9 mouse cellular contexts compared by ENCODE assay signal in the genomic region with DNA sequence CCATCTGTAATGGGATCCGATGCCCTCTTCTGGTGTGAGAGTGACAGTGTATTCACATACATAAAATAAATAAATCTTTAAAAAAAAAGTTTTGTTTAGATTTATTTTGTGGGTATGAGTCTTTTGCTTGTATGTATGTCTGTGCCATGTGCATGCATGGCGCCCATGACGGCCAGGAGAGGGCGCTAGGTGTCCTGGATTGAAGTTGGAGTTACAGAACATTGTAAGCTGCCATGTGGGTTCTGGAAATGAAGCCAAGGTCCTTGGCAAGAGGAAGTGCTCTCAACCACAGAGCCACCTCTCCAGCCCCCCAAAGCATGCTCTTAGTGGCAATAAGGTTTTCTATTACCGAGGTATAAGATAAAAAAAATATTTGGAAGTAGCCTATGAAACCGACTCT. TPM values are rescaled to one million over a fixed set of nuclear protein-coding genes. Genes with fewer than 3 reads are reported as not detected.
A peak's percentile ranks its signal among the peaks of the same experiment; 100 is the strongest.
DNase-seq lines count a peak whose midpoint lies in the region; ATAC-seq and TF ChIP-seq lines count a peak whose summit lies in the region.
"Had no signal": no experiment of that assay in that cellular context is flagged by ENCODE, and none has a peak within 500 bp of the region (broad histone marks: within the 10 kb centered on the region; RNA-seq: fewer than 3 reads in every experiment).

No protein-coding gene starts in this region.

- TF ChIP-seq POLR2A in MEL (IDR thresholded peaks at IDR 0.05; ENCODE audit: control insufficient read depth in 1 of 2, insufficient read depth in 1 of 2, low read depth in 1 of 2, low read length in 2 of 2, poor library complexity in 1 of 2) = no peak

- TF ChIP-seq EP300 in MEL (IDR thresholded peaks at IDR 0.05; ENCODE audit: low read depth in 1 of 2, low read length in 2 of 2) = no peak
- TF ChIP-seq EP300 in stomach, postnatal 0 days (optimal IDR thresholded peaks at IDR 0.05) = no peak

- H3K9me3 ChIP-seq in kidney, postnatal 0 days (replicated peaks; ENCODE audit: low read length) = no peaks in the 10 kb centered on the region
- H3K9me3 ChIP-seq in kidney, embryonic 15.5 days (replicated peaks) = no peaks in the 10 kb centered on the region
- H3K9me3 ChIP-seq in MEL (replicated peaks; ENCODE audit: insufficient read depth, low read length) = no peaks in the 10 kb centered on the region
- H3K9me3 ChIP-seq in stomach, postnatal 0 days (ENCODE audit: control insufficient read depth, low read length) = no peaks in the 10 kb centered on the region
- H3K9me3 ChIP-seq: liver, embryonic 15.5 days had no signal

- H3K27me3 ChIP-seq in kidney, postnatal 0 days (ENCODE audit: insufficient read depth, low read length) = no peaks in the 10 kb centered on the region
- H3K27me3 ChIP-seq in kidney, embryonic 15.5 days = no peaks in the 10 kb centered on the region
- H3K27me3 ChIP-seq in MEL (ENCODE audit: control insufficient read depth in 1 of 2, insufficient read depth in 2 of 2, low read length in 2 of 2) = no peaks in the 10 kb centered on the region
- H3K27me3 ChIP-seq in stomach, postnatal 0 days (ENCODE audit: control insufficient read depth, insufficient read depth, low read length) = no peaks in the 10 kb centered on the region
- H3K27me3 ChIP-seq: liver, embryonic 15.5 days had no signal

- no peaks in the 10 kb centered on the region for H3K36me3 ChIP-seq in kidney, postnatal 0 days (ENCODE audit: insufficient read depth, low read length)
- peaks cover 73% of the 10 kb centered on the region for H3K36me3 ChIP-seq in kidney, embryonic 15.5 days
- H3K36me3 ChIP-seq in MEL (ENCODE audit: control insufficient read depth in 1 of 2, insufficient read depth in 2 of 2, low read length in 2 of 2) = peaks cover 0 to 10% of the 10 kb centered on the region in 2 experiments; a peak in 3 of 4 replicates
- no peaks in the 10 kb centered on the region; the same call in 1 of the 2 replicates for H3K36me3 ChIP-seq in stomach, postnatal 0 days (ENCODE audit: control insufficient read depth, insufficient read depth, low read length)

- no peak for ATAC-seq in kidney, postnatal 0 days (replicated peaks; ENCODE audit: low FRiP score, low read depth)
- no peak for ATAC-seq in kidney, embryonic 15.5 days (replicated peaks; ENCODE audit: low FRiP score)
- peak; percentile 98 for ATAC-seq in granulocyte monocyte progenitor cell, adult 5-6 weeks (replicated peaks; ENCODE audit: poor library complexity, severe bottlenecking)
- ATAC-seq in stomach, postnatal 0 days (ENCODE audit: low FRiP score, low TSS enrichment) = no peak

- DNase-seq in kidney, postnatal 0 days (ENCODE audit: low spot score) = peak; percentile 18
- DNase-seq in B cell, adult 2 months = peak; percentile 57 to 59
- DNase-seq in MEL (ENCODE audit: low read depth, low spot score) = peak; percentile 88
- peak; percentile 52 for DNase-seq in stomach, postnatal 0 days (ENCODE audit: low spot score)
- no peak for DNase-seq in gastrocnemius, postnatal 25 days

- no peak overlapping the region for H3K27ac ChIP-seq in kidney, postnatal 0 days
- H3K27ac ChIP-seq in kidney, embryonic 15.5 days = no peak overlapping the region
- no peak overlapping the region for H3K27ac ChIP-seq in MEL (ENCODE audit: control insufficient read depth, low read depth, low read length)
- no peak overlapping the region for H3K27ac ChIP-seq in stomach, postnatal 0 days (replicated peaks)
- H3K27ac ChIP-seq: liver, embryonic 15.5 days had no signal

- WGBS in kidney, postnatal 0 days = 83% methylated on average over 6 of the region's 6 CpGs
- 81% methylated on average over 6 of the region's 6 CpGs for WGBS in kidney, embryonic 15.5 days
- 78% methylated on average over 6 of the region's 6 CpGs for WGBS in stomach, postnatal 0 days

- peaks cover 1% of the 10 kb centered on the region; the same call in 1 of the 2 replicates for H3K79me2 ChIP-seq in MEL (ENCODE audit: control insufficient read depth, insufficient read depth, low read length, poor library complexity)

- no peaks in the 10 kb centered on the region for H3K4me1 ChIP-seq in kidney, postnatal 0 days (replicated peaks; ENCODE audit: insufficient read depth, low read length)
- no peaks in the 10 kb centered on the region for H3K4me1 ChIP-seq in kidney, embryonic 15.5 days
- no peaks in the 10 kb centered on the region; a peak in 1 of 4 replicates for H3K4me1 ChIP-seq in MEL (ENCODE audit: control insufficient read depth in 1 of 2, insufficient read depth in 2 of 2, low read length in 2 of 2)
- no peaks in the 10 kb centered on the region for H3K4me1 ChIP-seq in stomach, postnatal 0 days (replicated peaks; ENCODE audit: control insufficient read depth, insufficient read depth)
- H3K4me1 ChIP-seq: liver, embryonic 15.5 days had no signal

- no peak overlapping the region for H3K4me3 ChIP-seq in kidney, postnatal 0 days (replicated peaks; ENCODE audit: low read depth, low read length)
- no peak overlapping the region for H3K4me3 ChIP-seq in kidney, embryonic 15.5 days (replicated peaks)
- no peak overlapping the region for H3K4me3 ChIP-seq in MEL (ENCODE audit: control insufficient read depth in 1 of 2, insufficient read depth in 1 of 2, low read depth in 2 of 2, low read length in 2 of 2)
- H3K4me3 ChIP-seq in stomach, postnatal 0 days (ENCODE audit: low read depth, low read length) = no peak overlapping the region
- H3K4me3 ChIP-seq: erythroblast, embryonic 14.5 days; liver, embryonic 15.5 days had no signal

- H3K9ac ChIP-seq in kidney, postnatal 0 days (ENCODE audit: low read depth, low read length) = no peak overlapping the region
- no peak overlapping the region for H3K9ac ChIP-seq in kidney, embryonic 15.5 days
- no peak overlapping the region for H3K9ac ChIP-seq in MEL (ENCODE audit: control insufficient read depth, low read depth, low read length, poor library complexity, severe bottlenecking)
- no peak overlapping the region for H3K9ac ChIP-seq in stomach, postnatal 0 days (ENCODE audit: low read length)
- H3K9ac ChIP-seq: liver, embryonic 15.5 days had no signal

- TF ChIP-seq CTCF in kidney, postnatal 0 days (IDR thresholded peaks at IDR 0.05; ENCODE audit: low read depth) = peak; percentile 61
- peak; percentile 69 to 85 (median 83) for TF ChIP-seq CTCF in MEL (IDR thresholded peaks at IDR 0.05 in 2 of 3, conservative IDR thresholded peaks at IDR 0.05 in 1 of 3; ENCODE audit: control insufficient read depth in 1 of 3, insufficient read depth in 1 of 3, low read depth in 2 of 3, low read length in 3 of 3, poor library complexity in 1 of 3, severe bottlenecking in 1 of 3)
- peak; percentile 70 for TF ChIP-seq CTCF in stomach, postnatal 0 days (IDR thresholded peaks at IDR 0.05; ENCODE audit: low read depth)

- H3K4me2 ChIP-seq in kidney, postnatal 0 days (ENCODE audit: low read length) = no peak overlapping the region
- H3K4me2 ChIP-seq in kidney, embryonic 15.5 days = no peak overlapping the region
- H3K4me2 ChIP-seq in stomach, postnatal 0 days (replicated peaks; ENCODE audit: low read depth) = no peak overlapping the region
- H3K4me2 ChIP-seq: liver, embryonic 15.5 days had no signal

- TF ChIP-seq RAD21 in MEL (IDR thresholded peaks at IDR 0.05; ENCODE audit: low read depth, low read length) = peak; percentile 76

TF ChIP-seq in MEL, 35 proteins besides CTCF, POLR2A, EP300 and RAD21 (continues in another document):
- TF ChIP-seq MYB (IDR thresholded peaks at IDR 0.05; ENCODE audit: low read depth, low read length) (no peak), UBTF (IDR thresholded peaks at IDR 0.05; ENCODE audit: borderline replicate concordance, insufficient read depth, low read depth, low read length) (no peak), POLR2AphosphoS2 (IDR thresholded peaks at IDR 0.05; ENCODE audit: low read length) (no peak), ETS1 (IDR thresholded peaks at IDR 0.05; ENCODE audit: low read depth, low read length) (no peak), MYC (IDR thresholded peaks at IDR 0.05; ENCODE audit: low read depth, low read length) (peak; percentile 95), ZC3H11A (IDR thresholded peaks at IDR 0.05; ENCODE audit: low read depth, low read length) (peak; percentile 58)

RNA-seq across cellular contexts. Expression of a gene that starts 7.6 kb away (rescaled TPM):
- 9.7 and 11.9 TPM in 2 replicates for polyA plus RNA-seq in kidney, postnatal 0 days (2015; fragmentation: Nextera tagmentation; extraction: Ambion mirVana)
- 18.5 and 19.7 TPM in 2 replicates for polyA plus RNA-seq in kidney, embryonic 15.5 days (2015; fragmentation: Nextera tagmentation; extraction: Ambion mirVana)
- total RNA-seq in MEL (2012; rRNA removed) = 20.6 and 30.7 TPM in 2 replicates
- polyA plus RNA-seq in MEL (2012; ENCODE audit: insufficient read depth in 1 of 2, insufficient read length in 2 of 2, low read depth in 1 of 2, low replicate concordance in 2 of 2, missing spikeins in 1 of 2) = 100 to 1,000 TPM in 1 of 2 experiments, 10 to 100 TPM in 1; 42.5 to 446 TPM
- 21.1 and 48.4 TPM in 2 replicates for total RNA-seq in granulocyte monocyte progenitor cell, adult 5-6 weeks (2014; fragmentation: Nextera tagmentation)
- 65.7 and 125 TPM in 2 replicates for total RNA-seq in granulocyte monocyte progenitor cell, adult 5-6 weeks (2017)
- polyA plus RNA-seq in stomach, postnatal 0 days (2015; fragmentation: Nextera tagmentation; extraction: Ambion mirVana) = 5.4 and 7.3 TPM in 2 replicates
- 1 to 10 TPM in 1 of 2 experiments, under 1 TPM in 1; 0.41 to 1.2 TPM for total RNA-seq in gastrocnemius, postnatal 25 days (2021)

RNA-seq across cellular contexts. Expression of a gene that starts 57.6 kb away (rescaled TPM):
- 9.6 and 10.4 TPM in 2 replicates for polyA plus RNA-seq in kidney, postnatal 0 days (2015; fragmentation: Nextera tagmentation; extraction: Ambion mirVana)
- 14.6 and 15.5 TPM in 2 replicates for polyA plus RNA-seq in kidney, embryonic 15.5 days (2015; fragmentation: Nextera tagmentation; extraction: Ambion mirVana)
- 7.1 and 7.7 TPM in 2 replicates for total RNA-seq in MEL (2012; rRNA removed)
- polyA plus RNA-seq in MEL (2012; ENCODE audit: insufficient read depth in 1 of 2, insufficient read length in 2 of 2, low read depth in 1 of 2, low replicate concordance in 2 of 2, missing spikeins in 1 of 2) = 10 to 100 TPM in 1 of 2 experiments, not detected in 1; 11.6 TPM
- 6.8 and 9.7 TPM in 2 replicates for total RNA-seq in granulocyte monocyte progenitor cell, adult 5-6 weeks (2014; fragmentation: Nextera tagmentation)
- 10.9 and 11.4 TPM in 2 replicates for total RNA-seq in granulocyte monocyte progenitor cell, adult 5-6 weeks (2017)
- 4.0 and 6.1 TPM in 2 replicates for polyA plus RNA-seq in stomach, postnatal 0 days (2015; fragmentation: Nextera tagmentation; extraction: Ambion mirVana)
- total RNA-seq in gastrocnemius, postnatal 25 days (2021) = 1 to 10 TPM; 1.2 to 2.0 TPM

RNA-seq across cellular contexts. Expression of a gene that starts 57.7 kb away (rescaled TPM):
- polyA plus RNA-seq in kidney, postnatal 0 days (2015; fragmentation: Nextera tagmentation; extraction: Ambion mirVana) = 53.5 and 62.5 TPM in 2 replicates
- polyA plus RNA-seq in kidney, embryonic 15.5 days (2015; fragmentation: Nextera tagmentation; extraction: Ambion mirVana) = 80.9 and 82.5 TPM in 2 replicates
- 185 and 187 TPM in 2 replicates for total RNA-seq in MEL (2012; rRNA removed)
- polyA plus RNA-seq in MEL (2012; ENCODE audit: insufficient read depth in 1 of 2, insufficient read length in 2 of 2, low read depth in 1 of 2, low replicate concordance in 2 of 2, missing spikeins in 1 of 2) = 100 to 1,000 TPM in 1 of 2 experiments, 10 to 100 TPM in 1; 74.7 to 157 TPM
- 31.1 and 33.6 TPM in 2 replicates for total RNA-seq in granulocyte monocyte progenitor cell, adult 5-6 weeks (2014; fragmentation: Nextera tagmentation)
- 54.1 and 64.2 TPM in 2 replicates for total RNA-seq in granulocyte monocyte progenitor cell, adult 5-6 weeks (2017)
- polyA plus RNA-seq in stomach, postnatal 0 days (2015; fragmentation: Nextera tagmentation; extraction: Ambion mirVana) = 24.0 and 25.0 TPM in 2 replicates
- total RNA-seq in gastrocnemius, postnatal 25 days (2021) = 1 to 10 TPM; 2.3 to 3.1 TPM
